Mouse (Mus musculus): ENCODE results near the gene Nxpe4. TPM values are rescaled to one million over a fixed set of nuclear protein-coding genes. Genes with fewer than 3 reads are reported as not detected.
"Not testable (repeated sequence)": the region's sequence is repeated elsewhere in the genome, so short reads cannot be mapped to it uniquely, and the experiment has no call there.

The Nxpe4 gene
- total RNA-seq, 2 experiments from 2014 or later, result 27.8 to 34.2 TPM

DNA sequence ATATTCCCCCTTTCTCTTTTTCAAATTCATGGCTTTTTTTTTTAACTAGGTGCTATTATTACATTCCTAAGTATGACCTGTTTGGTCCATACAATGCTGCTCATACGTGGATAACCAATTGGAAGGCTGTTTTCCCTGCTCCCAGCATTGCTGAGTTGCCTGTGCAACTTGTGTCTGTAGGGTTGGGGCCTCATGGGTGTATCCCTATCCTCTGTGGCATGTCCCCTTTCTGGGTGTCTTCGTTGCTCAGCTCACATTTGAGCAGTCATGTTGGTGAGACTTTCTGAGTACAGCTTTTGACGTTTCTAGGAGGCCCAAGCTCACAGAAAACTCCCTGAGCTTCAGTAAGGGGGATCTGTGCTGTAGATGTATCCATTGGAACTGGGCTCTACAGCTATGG, 242.9 kb downstream of the Nxpe4 start:
- ATAC-seq (ENCODE audit: poor library complexity, severe bottlenecking), result no peak

GRCm38 (mm10) chr9:48407549-48408327, 245.9 kb downstream of the Nxpe4 start:
- ATAC-seq (ENCODE audit: poor library complexity, severe bottlenecking), result no peak

- ATAC-seq (ENCODE audit: poor library complexity, severe bottlenecking), result peak; percentile 71
These were observed 248.6 kb downstream of the Nxpe4 start for GRCm38 (mm10) chr9:48410217-48411035.

- ATAC-seq (ENCODE audit: poor library complexity, severe bottlenecking), result no peak
These were observed 251.8 kb downstream of the Nxpe4 start for GRCm38 (mm10) chr9:48413591-48413990.

GRCm38 (mm10) chr9:48417366-48417765, 255.5 kb downstream of the Nxpe4 start:
- not testable (repeated sequence) for ATAC-seq (ENCODE audit: poor library complexity, severe bottlenecking)

GRCm38 (mm10) chr9:48417994-48418393, 256.2 kb downstream of the Nxpe4 start:
- peak; percentile 57 for ATAC-seq (ENCODE audit: poor library complexity, severe bottlenecking)

GRCm38 (mm10) chr9:48418397-48418796, 256.6 kb downstream of the Nxpe4 start:
- no peak for ATAC-seq (ENCODE audit: poor library complexity, severe bottlenecking)

- no peak for ATAC-seq (ENCODE audit: poor library complexity, severe bottlenecking)
These were observed 257.0 kb downstream of the Nxpe4 start for GRCm38 (mm10) chr9:48418829-48419228.

- no peak for ATAC-seq (ENCODE audit: poor library complexity, severe bottlenecking)
These were observed 258.6 kb downstream of the Nxpe4 start for GRCm38 (mm10) chr9:48420437-48420836.

DNA sequence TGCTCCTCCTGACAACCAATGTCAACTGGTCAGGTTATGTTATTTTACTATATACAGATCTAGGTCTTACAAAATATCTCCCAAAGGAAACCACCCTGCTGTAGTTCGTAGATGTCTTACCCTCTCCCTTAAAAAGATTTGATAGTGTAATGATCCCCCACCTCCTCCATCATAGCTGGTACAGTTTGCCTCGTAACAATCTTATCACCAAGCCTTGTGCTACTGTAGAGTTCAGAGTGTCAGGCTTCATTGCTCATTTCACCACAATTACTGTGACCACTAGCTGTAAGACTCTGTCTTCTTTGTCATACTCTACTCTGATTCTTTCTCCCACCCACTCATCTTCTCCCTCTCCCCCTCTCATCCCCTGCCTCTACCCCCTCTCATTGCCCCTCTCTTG, 259.2 kb downstream of the Nxpe4 start:
- no peak for ATAC-seq (ENCODE audit: poor library complexity, severe bottlenecking)

DNA sequence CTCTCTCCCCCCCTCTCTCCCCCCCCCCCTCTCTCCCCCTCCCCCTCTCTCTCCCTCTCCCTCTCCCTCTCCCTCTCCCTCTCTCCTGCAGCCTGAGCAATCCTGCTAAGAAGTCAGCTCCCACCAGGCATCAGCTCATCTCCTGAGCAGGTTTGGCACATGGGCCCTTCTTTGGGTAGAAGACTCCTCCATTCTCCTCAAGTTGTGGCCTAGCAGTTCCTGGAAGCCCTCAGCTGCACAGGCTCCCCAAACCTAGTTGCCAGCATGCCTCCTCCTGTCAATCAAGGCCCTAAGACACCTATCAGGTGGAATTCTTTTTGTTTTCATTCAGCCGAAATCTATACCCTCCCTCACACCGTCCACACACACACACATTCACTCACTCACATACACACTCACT, 259.7 kb downstream of the Nxpe4 start:
- ATAC-seq (ENCODE audit: poor library complexity, severe bottlenecking), result no peak

DNA sequence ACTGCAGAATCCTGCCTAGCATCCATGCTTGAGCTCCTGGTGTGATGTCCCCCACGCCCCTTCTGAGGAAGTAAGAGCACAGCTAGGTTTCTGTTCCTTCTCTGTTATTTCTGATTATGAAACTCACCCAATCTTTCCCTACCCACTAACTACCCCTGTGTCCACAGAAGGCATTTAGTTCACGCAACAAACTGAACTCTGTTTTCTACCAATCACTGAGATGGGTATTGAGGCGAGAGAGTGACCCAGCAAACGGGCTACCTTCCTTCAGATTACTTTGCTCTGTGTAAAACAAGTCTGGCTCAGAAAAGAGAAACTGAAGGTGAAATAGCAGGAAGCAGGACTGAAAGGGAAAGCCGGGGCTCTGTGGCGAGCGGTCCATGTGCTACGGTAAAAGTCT, 260.6 kb downstream of the Nxpe4 start:
- ATAC-seq (ENCODE audit: poor library complexity, severe bottlenecking), result peak; percentile 90

- no peak for ATAC-seq (ENCODE audit: poor library complexity, severe bottlenecking)
These were observed 261.4 kb downstream of the Nxpe4 start for GRCm38 (mm10) chr9:48423256-48423655.

- ATAC-seq (ENCODE audit: poor library complexity, severe bottlenecking), result no peak
These were observed 265.4 kb downstream of the Nxpe4 start for GRCm38 (mm10) chr9:48427176-48427575.

- peak; percentile 59 for ATAC-seq (ENCODE audit: poor library complexity, severe bottlenecking)
These were observed 270.6 kb downstream of the Nxpe4 start for GRCm38 (mm10) chr9:48432449-48432848.

DNA sequence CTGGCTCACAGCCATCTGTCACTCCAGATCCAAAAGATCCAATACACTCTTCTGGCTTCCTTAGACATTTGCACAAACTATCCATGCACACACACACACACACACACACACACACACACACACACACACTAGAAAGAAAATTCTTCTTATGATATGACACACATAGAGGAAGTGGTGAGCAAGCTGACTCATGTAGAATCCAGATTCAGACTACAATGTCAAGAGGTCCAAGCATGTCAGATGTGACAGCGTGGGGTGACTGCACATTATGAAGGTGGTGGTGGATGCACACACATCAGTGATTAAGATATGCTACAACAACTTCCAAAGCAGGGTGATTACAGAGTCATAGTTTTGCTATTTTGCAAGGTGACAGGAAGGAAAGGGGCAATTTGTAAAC, 282.1 kb downstream of the Nxpe4 start:
- ATAC-seq (ENCODE audit: poor library complexity, severe bottlenecking), result peak; percentile 61

GRCm38 (mm10) chr9:48444821-48445220, 283.0 kb downstream of the Nxpe4 start:
- ATAC-seq (ENCODE audit: poor library complexity, severe bottlenecking), result no peak

- peak; percentile 83 for ATAC-seq (ENCODE audit: poor library complexity, severe bottlenecking)
These were observed 286.0 kb downstream of the Nxpe4 start for GRCm38 (mm10) chr9:48447783-48448209.

Data from megakaryocyte, adult 5-6 weeks (primary cell).